9 mouse cellular contexts compared by ENCODE assay signal in the genomic region with DNA sequence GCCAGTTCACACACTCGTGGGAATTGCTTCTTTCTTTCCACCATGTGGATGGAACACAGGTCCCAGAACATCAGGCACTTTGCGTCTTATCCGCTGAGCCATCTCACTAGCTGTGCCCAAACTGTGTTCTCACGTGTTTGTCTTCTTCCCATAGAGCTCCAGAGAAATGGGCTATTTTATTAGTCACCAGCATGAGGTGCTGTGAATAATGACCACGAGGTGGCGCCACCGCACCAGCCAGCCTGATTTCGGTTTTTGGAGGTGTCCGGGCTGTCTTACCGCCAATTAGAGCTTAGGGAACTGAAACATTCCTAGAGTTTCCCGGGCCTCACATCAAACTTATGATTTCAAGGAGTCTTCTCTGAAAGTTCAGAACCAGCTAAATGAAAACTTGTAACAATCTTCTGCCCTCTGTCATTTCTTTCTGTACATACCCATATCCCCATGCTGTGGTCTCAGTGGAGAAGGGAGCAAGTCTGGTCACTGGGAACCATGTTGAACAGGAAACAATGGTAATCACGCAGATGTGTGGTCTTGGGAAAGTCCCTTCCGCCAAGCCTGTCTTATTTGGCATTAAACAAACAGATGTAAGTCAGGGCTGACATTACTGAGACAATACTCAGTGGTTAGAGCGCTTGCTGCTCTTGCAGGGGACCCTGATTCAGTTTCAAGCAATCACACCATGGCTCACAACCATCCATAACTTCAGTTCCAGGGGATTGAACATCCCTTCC. TPM values are rescaled to one million over a fixed set of nuclear protein-coding genes. Genes with fewer than 3 reads are reported as not detected.
A peak's percentile ranks its signal among the peaks of the same experiment; 100 is the strongest.
DNase-seq lines count a peak whose midpoint lies in the region; ATAC-seq and TF ChIP-seq lines count a peak whose summit lies in the region.
"Had no signal": no experiment of that assay in that cellular context is flagged by ENCODE, and none has a peak within 500 bp of the region (broad histone marks: within the 10 kb centered on the region; RNA-seq: fewer than 3 reads in every experiment).

No protein-coding gene starts in this region.

- H3K4me1 ChIP-seq in forebrain, embryonic 12.5 days = no peaks in the 10 kb centered on the region
- H3K4me1 ChIP-seq in forebrain, embryonic 16.5 days (replicated peaks; ENCODE audit: control insufficient read depth, insufficient read depth, low read length) = no peaks in the 10 kb centered on the region
- 0 out of 2 replicates have a peak, but pooled peaks cover 3% of the 10 kb centered on the region for H3K4me1 ChIP-seq in thymus, adult 2 months (replicated peaks; ENCODE audit: control insufficient read depth, insufficient read depth, low read length)
- H3K4me1 ChIP-seq in hindbrain, postnatal 0 days (ENCODE audit: insufficient read depth, low read length) = no peaks in the 10 kb centered on the region
- H3K4me1 ChIP-seq: limb, embryonic 13.5 days had no signal

- H3K4me2 ChIP-seq in forebrain, embryonic 12.5 days = no peak overlapping the region
- no peak overlapping the region for H3K4me2 ChIP-seq in forebrain, embryonic 16.5 days (ENCODE audit: low read length)
- no peak overlapping the region for H3K4me2 ChIP-seq in hindbrain, postnatal 0 days (ENCODE audit: low read depth, low read length)
- H3K4me2 ChIP-seq: limb, embryonic 13.5 days had no signal

- H3K27ac ChIP-seq in forebrain, embryonic 12.5 days = no peak overlapping the region
- no peak overlapping the region for H3K27ac ChIP-seq in forebrain, embryonic 16.5 days (ENCODE audit: low read length)
- H3K27ac ChIP-seq in thymus, adult 2 months (ENCODE audit: control insufficient read depth, insufficient read depth, low read length) = no peak overlapping the region
- H3K27ac ChIP-seq in hindbrain, postnatal 0 days = no peak overlapping the region
- H3K27ac ChIP-seq: limb, embryonic 13.5 days had no signal

- ATAC-seq in forebrain, embryonic 12.5 days (ENCODE audit: low FRiP score) = 0 out of 2 replicates have a peak, but pooled peaks have one; percentile 55
- no peak for ATAC-seq in forebrain, embryonic 16.5 days
- 0 out of 2 replicates have a peak, but pooled peaks have one; percentile 15 for ATAC-seq in common myeloid progenitor, adult 5-6 weeks (replicated peaks; ENCODE audit: low read depth, poor library complexity, severe bottlenecking)
- ATAC-seq in hindbrain, postnatal 0 days = 0 out of 2 replicates have a peak, but pooled peaks have one; percentile 39

- H3K36me3 ChIP-seq in forebrain, embryonic 12.5 days (replicated peaks) = no peaks in the 10 kb centered on the region
- no peaks in the 10 kb centered on the region for H3K36me3 ChIP-seq in forebrain, embryonic 16.5 days (ENCODE audit: control insufficient read depth, insufficient read depth)
- no peaks in the 10 kb centered on the region for H3K36me3 ChIP-seq in thymus, adult 2 months (ENCODE audit: control insufficient read depth, insufficient read depth, low read length)
- H3K36me3 ChIP-seq in hindbrain, postnatal 0 days (ENCODE audit: insufficient read depth, low read length) = no peaks in the 10 kb centered on the region
- H3K36me3 ChIP-seq in splenic B cell, adult 2 months (ENCODE audit: control insufficient read depth, insufficient read depth, low read length, poor library complexity, severe bottlenecking) = no peaks in the 10 kb centered on the region
- H3K36me3 ChIP-seq: limb, embryonic 13.5 days had no signal

- no peaks in the 10 kb centered on the region for H3K9me3 ChIP-seq in forebrain, embryonic 12.5 days
- no peaks in the 10 kb centered on the region for H3K9me3 ChIP-seq in forebrain, embryonic 16.5 days (ENCODE audit: control insufficient read depth, low read length)
- H3K9me3 ChIP-seq in hindbrain, postnatal 0 days (ENCODE audit: low read length) = no peaks in the 10 kb centered on the region
- H3K9me3 ChIP-seq: limb, embryonic 13.5 days had no signal

- WGBS in forebrain, embryonic 12.5 days = 24% methylated on average over 14 of the region's 14 CpGs
- WGBS in forebrain, embryonic 16.5 days = 20% methylated on average over 14 of the region's 14 CpGs
- WGBS in thymus, adult 2 months = 67% methylated on average over 14 of the region's 14 CpGs
- 26% methylated on average over 14 of the region's 14 CpGs for WGBS in hindbrain, postnatal 0 days

- peak; percentile 48 for DNase-seq in thymus, adult 2 months
- no peak for DNase-seq in thymus, adult 18-20 months
- DNase-seq in hindbrain, postnatal 0 days (ENCODE audit: low spot score) = peak; percentile 75
- peak; percentile 35 for DNase-seq in lung, postnatal 25 days (ENCODE audit: low spot score)
- peak; percentile 75 for DNase-seq in splenic B cell, adult 2 months (ENCODE audit: low read depth, low spot score)

- 0 out of 2 replicates have a peak, but pooled peaks cover 4% of the 10 kb centered on the region for H3K27me3 ChIP-seq in forebrain, embryonic 12.5 days
- no peaks in the 10 kb centered on the region for H3K27me3 ChIP-seq in forebrain, embryonic 16.5 days (replicated peaks; ENCODE audit: control insufficient read depth, insufficient read depth, low read length)
- no peaks in the 10 kb centered on the region for H3K27me3 ChIP-seq in thymus, adult 2 months (ENCODE audit: control insufficient read depth, insufficient read depth, low read length)
- H3K27me3 ChIP-seq in hindbrain, postnatal 0 days (ENCODE audit: insufficient read depth, low read length) = no peaks in the 10 kb centered on the region
- H3K27me3 ChIP-seq in splenic B cell, adult 2 months (ENCODE audit: control insufficient read depth, insufficient read depth, low read length, poor library complexity, severe bottlenecking) = no peaks in the 10 kb centered on the region
- H3K27me3 ChIP-seq: limb, embryonic 13.5 days had no signal

- H3K4me3 ChIP-seq in forebrain, embryonic 12.5 days (replicated peaks) = no peak overlapping the region
- H3K4me3 ChIP-seq in forebrain, embryonic 16.5 days (replicated peaks; ENCODE audit: low read length) = no peak overlapping the region
- no peak overlapping the region for H3K4me3 ChIP-seq in thymus, adult 2 months (ENCODE audit: control insufficient read depth, insufficient read depth, low read length)
- no peak overlapping the region for H3K4me3 ChIP-seq in hindbrain, postnatal 0 days (ENCODE audit: low read length)
- H3K4me3 ChIP-seq: limb, embryonic 13.5 days had no signal

- peak; percentile 86 for TF ChIP-seq CTCF in thymus, adult 2 months (IDR thresholded peaks at IDR 0.05; ENCODE audit: borderline replicate concordance, control insufficient read depth, extremely low read depth, insufficient read depth, low read length, poor library complexity)
- TF ChIP-seq CTCF in hindbrain, postnatal 0 days (IDR thresholded peaks at IDR 0.05; ENCODE audit: low read depth) = peak; percentile 91

- no peak overlapping the region for H3K9ac ChIP-seq in forebrain, embryonic 12.5 days
- H3K9ac ChIP-seq in forebrain, embryonic 16.5 days (replicated peaks; ENCODE audit: low read depth, low read length) = no peak overlapping the region
- no peak overlapping the region for H3K9ac ChIP-seq in hindbrain, postnatal 0 days (replicated peaks; ENCODE audit: low read length)
- H3K9ac ChIP-seq: limb, embryonic 13.5 days had no signal

- TF ChIP-seq POLR2A in thymus, adult 2 months (IDR thresholded peaks at IDR 0.05; ENCODE audit: control insufficient read depth, extremely low read depth, insufficient read depth, low read length, poor library complexity) = no peak

RNA-seq across cellular contexts. Expression of gene Col9a2, which starts 10.4 kb away (rescaled TPM):
- 5.6 and 7.9 TPM in 2 replicates for polyA plus RNA-seq in forebrain, embryonic 12.5 days (2016; fragmentation: Nextera tagmentation; extraction: Ambion mirVana)
- polyA plus RNA-seq in forebrain, embryonic 16.5 days (2015; fragmentation: Nextera tagmentation; extraction: Ambion mirVana) = 4.6 and 5.5 TPM in 2 replicates
- polyA plus RNA-seq in thymus, adult 2 months (2012; rRNA removed) = 0.20 and 0.38 TPM in 2 replicates
- total RNA-seq in common myeloid progenitor, adult 5-6 weeks (2017) = not detected in 2 replicates
- total RNA-seq in hindbrain, postnatal 0 days (2014; rRNA removed) = 39.8 and 43.5 TPM in 2 replicates
- polyA plus RNA-seq in hindbrain, postnatal 0 days (2015; fragmentation: Nextera tagmentation; extraction: Ambion mirVana) = 22.8 and 23.8 TPM in 2 replicates

RNA-seq across cellular contexts. Expression of gene Smap2, which starts 11.8 kb away (rescaled TPM):
- polyA plus RNA-seq in forebrain, embryonic 12.5 days (2016; fragmentation: Nextera tagmentation; extraction: Ambion mirVana) = 28.2 and 29.1 TPM in 2 replicates
- polyA plus RNA-seq in forebrain, embryonic 16.5 days (2015; fragmentation: Nextera tagmentation; extraction: Ambion mirVana) = 34.4 and 36.8 TPM in 2 replicates
- 87.4 and 88.9 TPM in 2 replicates for polyA plus RNA-seq in thymus, adult 2 months (2012; rRNA removed)
- 63.8 and 81.6 TPM in 2 replicates for total RNA-seq in common myeloid progenitor, adult 5-6 weeks (2017)
- 78.4 and 79.8 TPM in 2 replicates for total RNA-seq in hindbrain, postnatal 0 days (2014; rRNA removed)
- 37.4 and 42.0 TPM in 2 replicates for polyA plus RNA-seq in hindbrain, postnatal 0 days (2015; fragmentation: Nextera tagmentation; extraction: Ambion mirVana)

Comparison
In these comparisons a context has a peak if more than half of its experiments do, and no peak if none do; other contexts are left out.
1. DNase-seq: peak in thymus, adult 2 months (single experiment), hindbrain, postnatal 0 days (single experiment), lung, postnatal 25 days (single experiment) and splenic B cell, adult 2 months (single experiment); none in thymus, adult 18-20 months (0 of 2).